ENCODE assay signal across 11 mouse cellular contexts in the genomic region with DNA sequence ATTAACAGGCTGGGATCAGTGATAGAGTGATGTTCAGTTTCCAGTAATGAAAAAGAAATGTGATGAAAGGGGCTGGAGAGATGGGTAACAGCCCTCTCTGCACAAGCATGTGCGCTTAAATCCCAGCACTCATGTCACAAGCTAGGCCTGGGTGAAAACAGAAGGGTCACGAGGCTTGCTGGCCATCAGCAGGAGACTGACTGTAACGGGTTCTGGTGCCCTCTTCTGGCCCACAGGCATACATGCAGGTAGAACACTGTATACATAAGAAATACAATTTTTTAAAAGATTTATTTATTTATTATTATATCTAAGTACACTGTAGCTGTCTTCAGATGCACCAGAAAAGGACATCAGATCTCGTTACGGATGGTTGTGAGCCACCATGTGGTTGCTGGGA. TPM values are rescaled to one million over a fixed set of nuclear protein-coding genes. Genes with fewer than 3 reads are reported as not detected.
DNase-seq lines count a peak whose midpoint lies in the region; ATAC-seq and TF ChIP-seq lines count a peak whose summit lies in the region.
"Had no signal": no experiment of that assay in that cellular context is flagged by ENCODE, and none has a peak within 500 bp of the region (broad histone marks: within the 10 kb centered on the region; RNA-seq: fewer than 3 reads in every experiment).

No protein-coding gene starts in this region.

- TF ChIP-seq CTCF in layer of hippocampus, adult 2 months (conservative IDR thresholded peaks at IDR 0.05) = peak; percentile 74

- no peak overlapping the region for H3K4me3 ChIP-seq in layer of hippocampus, adult 2 months

- H3K27ac ChIP-seq in layer of hippocampus, adult 2 months = no peak overlapping the region

- peak; percentile 22 to 27 for DNase-seq in cerebellum, adult 18-20 months
- DNase-seq in cerebellum, adult 8-10 months = no peak
- DNase-seq in layer of hippocampus, adult 2 months (ENCODE audit: low spot score in 2 of 2) = no peak
- DNase-seq in layer of hippocampus, adult 18-20 months (ENCODE audit: low spot score in 2 of 2) = no peak
- DNase-seq in A20 (ENCODE audit: low read depth, low spot score) = peak; percentile 15
- peak; percentile 27 for DNase-seq in embryo, embryonic 11 days
- DNase-seq in urinary bladder, postnatal 10 days (ENCODE audit: low spot score) = no peak

- no peak for ATAC-seq in megakaryocyte, adult 5-6 weeks (ENCODE audit: poor library complexity, severe bottlenecking)

RNA-seq across cellular contexts. Expression of gene Chic1, which starts 18.0 kb away (rescaled TPM):
- total RNA-seq in layer of hippocampus, adult 2 months (2021) = 10 to 100 TPM; 20.1 to 21.6 TPM
- 10 to 100 TPM; 22.7 to 24.3 TPM for total RNA-seq in layer of hippocampus, adult 18-20 months (2021)
- total RNA-seq in megakaryocyte, adult 5-6 weeks (2015) = not detected in 2 replicates
- 0.24 TPM in 1 of 2 replicates, not detected in the other for total RNA-seq in megakaryocyte, adult 5-6 weeks (2017)

RNA-seq across cellular contexts. Expression of gene Tsx, which starts 40.0 kb away (rescaled TPM):
- not detected for total RNA-seq in layer of hippocampus, adult 2 months (2021)
- total RNA-seq in layer of hippocampus, adult 18-20 months (2021) = not detected
- not detected in 2 replicates for total RNA-seq in megakaryocyte, adult 5-6 weeks (2015)
- total RNA-seq in megakaryocyte, adult 5-6 weeks (2017) = not detected in 2 replicates
- total RNA-seq: monocyte, adult 5-6 weeks had no signal

RNA-seq across cellular contexts. Expression of gene Gm26992, which starts 47.6 kb away (rescaled TPM):
- total RNA-seq in layer of hippocampus, adult 2 months (2021) = not detected
- not detected for total RNA-seq in layer of hippocampus, adult 18-20 months (2021)
- not detected in 2 replicates for total RNA-seq in megakaryocyte, adult 5-6 weeks (2015)
- not detected in 2 replicates for total RNA-seq in megakaryocyte, adult 5-6 weeks (2017)
- total RNA-seq: ES-E14; left cerebral cortex, postnatal 10 days; monocyte, adult 5-6 weeks had no signal

RNA-seq across cellular contexts. Expression of gene Cdx4, which starts 53.1 kb away (rescaled TPM):
- not detected for total RNA-seq in layer of hippocampus, adult 2 months (2021)
- not detected for total RNA-seq in layer of hippocampus, adult 18-20 months (2021)
- total RNA-seq in megakaryocyte, adult 5-6 weeks (2015) = not detected in 2 replicates
- not detected in 2 replicates for total RNA-seq in megakaryocyte, adult 5-6 weeks (2017)
- total RNA-seq: left cerebral cortex, postnatal 10 days; monocyte, adult 5-6 weeks had no signal

Comparison
In these comparisons a context has a peak if more than half of its experiments do, and no peak if none do; other contexts are left out.
1. DNase-seq: peak in cerebellum, adult 18-20 months (2 of 2), A20 (single experiment) and embryo, embryonic 11 days (single experiment); none in cerebellum, adult 8-10 months (single experiment), layer of hippocampus, adult 2 months (0 of 2), layer of hippocampus, adult 18-20 months (0 of 2) and urinary bladder, postnatal 10 days (single experiment).
2. RNA of gene Chic1, which starts 18.0 kb away (total RNA-seq): 22.7 to 24.3 TPM in layer of hippocampus, adult 18-20 months and 20.1 to 21.6 TPM in layer of hippocampus, adult 2 months; 0.24 TPM in megakaryocyte, adult 5-6 weeks; every median in the first group is over 10 times any median in the second.